Mouse (Mus musculus) subcutaneous adipose tissue, adult 2 months (tissue): ENCODE measurements around the gene Gm6676. TPM values are rescaled to one million over a fixed set of nuclear protein-coding genes. Genes with fewer than 3 reads are reported as not detected.

Experiments used
- polyA plus RNA-seq: library from polyadenylated mRNA; depleted of rRNA; stranded (reverse); fragments of >200 nt; gene quantifications from 2 replicates; pipeline ENCODE4 v1.2.3, GENCODE M21; 2012; ENCODE audit warnings: low replicate concordance; rRNA removed

The Gm6676 gene
- polyA plus RNA-seq, result not detected in 2 replicates

DNA sequence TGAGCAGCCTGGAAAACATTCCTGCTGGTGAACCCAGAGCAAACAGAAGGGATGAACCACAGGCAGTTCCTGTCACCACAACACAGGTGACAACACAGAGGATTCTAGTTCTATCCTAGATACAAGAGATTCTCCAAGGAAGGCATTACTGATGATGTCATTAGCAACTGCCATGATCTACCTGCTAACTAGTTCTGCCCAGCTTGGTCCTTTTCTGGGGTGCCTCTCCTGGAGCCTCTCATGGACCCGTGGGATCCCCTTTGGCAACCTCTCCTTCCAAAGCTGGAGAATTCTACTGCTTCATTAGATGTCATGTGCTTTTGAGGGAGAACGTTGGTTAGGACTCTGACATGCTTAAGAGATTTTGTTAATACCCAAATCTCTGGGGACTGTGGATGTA lies at the start of gene Gm6676:
Gm6676 (minus strand) TSS at position 101 of the 400 bp plus-strand sequence.

GRCm38 (mm10) chr14:7174483-7174971 lies 49.3 kb upstream of the Gm6676 start, which contains the start of gene Gm3512:
Gene Gm3512, minus strand, starts transcription at chr14:7174533.

GRCm38 (mm10) chr14:7100521-7100920 lies 24.7 kb downstream of the Gm6676 start, which contains the start of gene Gm3696:
Gene Gm3696, minus strand, starts transcription at chr14:7100621.

Other genes starting within 250 kb of the Gm6676 start
- 0.06 and 0.11 TPM in 2 replicates for gene Gm3667, start 235.4 kb downstream of the Gm6676 start, polyA plus RNA-seq
- gene Gm6356, start 151.6 kb downstream of the Gm6676 start, polyA plus RNA-seq, result not detected in 2 replicates
- 1.0 TPM in 1 of 2 replicates, not detected in the other for gene Gm10406, start 98.0 kb downstream of the Gm6676 start, polyA plus RNA-seq
- not detected in 2 replicates for gene Gm3685, start 80.4 kb downstream of the Gm6676 start, polyA plus RNA-seq
- 0.12 and 0.23 TPM in 2 replicates for gene Gm3696, start 24.8 kb downstream of the Gm6676 start, polyA plus RNA-seq
- gene Gm3512, start 49.1 kb upstream of the Gm6676 start, polyA plus RNA-seq, result 0.09 and 0.64 TPM in 2 replicates
- not detected in 2 replicates for gene Gm16434, start 69.1 kb upstream of the Gm6676 start, polyA plus RNA-seq
- gene Gm3727, start 139.3 kb upstream of the Gm6676 start, polyA plus RNA-seq, result not detected in 2 replicates
- gene Gm3739, start 189.6 kb upstream of the Gm6676 start, polyA plus RNA-seq, result 0.21 and 0.23 TPM in 2 replicates
- not detected in 2 replicates for gene Gm5797, start 207.0 kb upstream of the Gm6676 start, polyA plus RNA-seq
- not detected in 2 replicates for gene Gm8374, start 239.7 kb upstream of the Gm6676 start, polyA plus RNA-seq